Mouse (Mus musculus) heart, postnatal 0 days (tissue): Measurements from ENCODE around the gene Rybp.

Source experiments
- CTCF ChIP-seq: IDR thresholded peaks from 2 replicates; pipeline ENCODE4 v1.5.1; 2016; ENCODE audit warnings: antibody characterized with exemption, control low read depth, low read depth
- EP300 ChIP-seq: IDR thresholded peaks from 2 replicates; pipeline ENCODE4 v1.6.1; 2016; ENCODE audit warnings: antibody characterized with exemption, low read depth

DNA sequence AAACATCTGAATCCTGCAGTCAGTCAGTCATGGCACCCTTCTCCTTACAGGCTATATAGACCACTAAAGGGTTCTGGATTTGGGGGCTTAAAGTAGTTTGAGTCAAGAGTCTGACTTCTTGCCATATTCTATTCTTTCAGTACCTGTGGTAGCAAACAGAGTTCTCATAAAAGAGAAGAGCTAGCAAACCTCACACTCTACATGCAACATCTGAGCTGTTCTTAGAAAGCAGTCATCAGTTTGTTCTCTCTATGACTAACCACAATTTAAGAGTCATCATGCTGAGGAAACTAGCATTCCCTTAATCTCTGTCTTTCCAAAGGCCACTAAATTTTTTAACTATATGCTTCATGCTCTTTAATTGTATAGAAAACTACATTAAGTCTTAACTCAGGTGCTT is 11.6 kb downstream of the Rybp start:
- TF ChIP-seq CTCF (no peak), EP300 (no peak)
